Mouse (Mus musculus): Measurements from ENCODE around the gene Brpf3. TPM values are rescaled to one million over a fixed set of nuclear protein-coding genes. Genes with fewer than 3 reads are reported as not detected.

The Brpf3 gene
- polyA plus RNA-seq, 1 experiment from 2014 or later, result 12.1 TPM

GRCm38 (mm10) chr17:28775161-28775560 is 25.7 kb upstream of the Brpf3 start:
- no peak overlapping the region for H3K27ac ChIP-seq
- H3K4me1 ChIP-seq, result peaks cover 3% of the 10 kb centered on the region; the same call in 1 of the 2 replicates
- no peak overlapping the region for H3K9ac ChIP-seq
- no peak overlapping the region for H3K4me2 ChIP-seq (replicated peaks)
- no peaks in the 10 kb centered on the region for H3K9me3 ChIP-seq
- 94% methylated on average over 4 of the region's 4 CpGs for WGBS
- H3K4me3 ChIP-seq, result no peak overlapping the region
- no peak for ATAC-seq (ENCODE audit: low FRiP score, low read depth)
- H3K27me3 ChIP-seq (replicated peaks), result peaks cover 13% of the 10 kb centered on the region
- no peaks in the 10 kb centered on the region for H3K36me3 ChIP-seq

- H3K27ac ChIP-seq, result no peak overlapping the region
- ATAC-seq (ENCODE audit: low FRiP score, low read depth), result no peak
- H3K4me2 ChIP-seq (replicated peaks), result no peak overlapping the region
- no peaks in the 10 kb centered on the region for H3K36me3 ChIP-seq
- no peak overlapping the region for H3K9ac ChIP-seq
- 89% methylated on average over 3 of the region's 3 CpGs for WGBS
- H3K4me3 ChIP-seq, result no peak overlapping the region
- H3K27me3 ChIP-seq (replicated peaks), result no peaks in the 10 kb centered on the region
- H3K9me3 ChIP-seq, result no peaks in the 10 kb centered on the region
- H3K4me1 ChIP-seq, result no peaks in the 10 kb centered on the region
Observed at GRCm38 (mm10) chr17:28776817-28777216, 24.1 kb upstream of the Brpf3 start.

- no peaks in the 10 kb centered on the region for H3K36me3 ChIP-seq
- no peaks in the 10 kb centered on the region for H3K27me3 ChIP-seq (replicated peaks)
- H3K9ac ChIP-seq, result no peak overlapping the region
- no peaks in the 10 kb centered on the region for H3K4me1 ChIP-seq
- 85% methylated on average over 16 of the region's 16 CpGs for WGBS
- H3K4me2 ChIP-seq (replicated peaks), result no peak overlapping the region
- no peak overlapping the region for H3K27ac ChIP-seq
- no peak overlapping the region for H3K4me3 ChIP-seq
- H3K9me3 ChIP-seq, result no peaks in the 10 kb centered on the region
- ATAC-seq (ENCODE audit: low FRiP score, low read depth), result no peak
Observed at GRCm38 (mm10) chr17:28777231-28778005, 23.5 kb upstream of the Brpf3 start.

- WGBS, result 90% methylated on average over 3 of the region's 3 CpGs
- H3K9ac ChIP-seq, result no peak overlapping the region
- no peak for ATAC-seq (ENCODE audit: low FRiP score, low read depth)
Observed at GRCm38 (mm10) chr17:28779735-28780134, 21.2 kb upstream of the Brpf3 start.

GRCm38 (mm10) chr17:28780836-28781235 is 20.1 kb upstream of the Brpf3 start:
- 80% methylated on average over 3 of the region's 3 CpGs for WGBS
- Histone ChIP-seq H3K9ac (no peak overlapping the region), H3K27ac (no peak overlapping the region), H3K4me2 (replicated peaks) (no peak overlapping the region), H3K4me1 (no peaks in the 10 kb centered on the region), H3K36me3 (no peaks in the 10 kb centered on the region), H3K4me3 (no peak overlapping the region), H3K9me3 (no peaks in the 10 kb centered on the region), H3K27me3 (replicated peaks) (no peaks in the 10 kb centered on the region)
- ATAC-seq (ENCODE audit: low FRiP score, low read depth), result no peak

More at GRCm38 (mm10) chr17:28779735-28780134, 21.2 kb upstream of the Brpf3 start:
- no peak overlapping the region for H3K27ac ChIP-seq
- no peaks in the 10 kb centered on the region for H3K9me3 ChIP-seq
- H3K4me3 ChIP-seq, result no peak overlapping the region
- no peaks in the 10 kb centered on the region for H3K36me3 ChIP-seq
- no peak overlapping the region for H3K4me2 ChIP-seq (replicated peaks)
- no peaks in the 10 kb centered on the region for H3K4me1 ChIP-seq
- no peaks in the 10 kb centered on the region for H3K27me3 ChIP-seq (replicated peaks)

GRCm38 (mm10) chr17:28781290-28782045 is 19.4 kb upstream of the Brpf3 start:
- no peaks in the 10 kb centered on the region for H3K4me1 ChIP-seq
- ATAC-seq (ENCODE audit: low FRiP score, low read depth), result no peak
- no peak overlapping the region for H3K4me3 ChIP-seq
- H3K27me3 ChIP-seq (replicated peaks), result no peaks in the 10 kb centered on the region
- no peak overlapping the region for H3K27ac ChIP-seq
- 53% methylated on average over 9 of the region's 9 CpGs for WGBS
- no peaks in the 10 kb centered on the region for H3K9me3 ChIP-seq
- no peak overlapping the region for H3K4me2 ChIP-seq (replicated peaks)
- no peak overlapping the region for H3K9ac ChIP-seq
- H3K36me3 ChIP-seq, result no peaks in the 10 kb centered on the region

GRCm38 (mm10) chr17:28785036-28785435 is 15.9 kb upstream of the Brpf3 start:
- Histone ChIP-seq H3K4me2 (replicated peaks) (no peak overlapping the region), H3K4me3 (no peak overlapping the region), H3K27ac (no peak overlapping the region), H3K9me3 (no peaks in the 10 kb centered on the region), H3K9ac (no peak overlapping the region), H3K27me3 (replicated peaks) (no peaks in the 10 kb centered on the region), H3K4me1 (no peaks in the 10 kb centered on the region), H3K36me3 (no peaks in the 10 kb centered on the region)
- ATAC-seq (ENCODE audit: low FRiP score, low read depth), result no peak
- 88% methylated on average over 3 of the region's 3 CpGs for whole genome bisulfite sequencing

GRCm38 (mm10) chr17:28787507-28787906 is 13.4 kb upstream of the Brpf3 start:
- Histone ChIP-seq H3K4me1 (no peaks in the 10 kb centered on the region), H3K9ac (no peak overlapping the region), H3K4me2 (replicated peaks) (no peak overlapping the region), H3K27me3 (replicated peaks) (no peaks in the 10 kb centered on the region), H3K36me3 (no peaks in the 10 kb centered on the region), H3K4me3 (no peak overlapping the region), H3K9me3 (no peaks in the 10 kb centered on the region), H3K27ac (no peak overlapping the region)
- no peak for ATAC-seq (ENCODE audit: low FRiP score, low read depth)
- WGBS, result 96% methylated on average over 12 of the region's 12 CpGs

- 88% methylated on average over 4 of the region's 4 CpGs for WGBS
Observed at GRCm38 (mm10) chr17:28797031-28797430, 3.9 kb upstream of the Brpf3 start.

GRCm38 (mm10) chr17:28799291-28800160 is 1.4 kb upstream of the Brpf3 start:
- H3K27ac ChIP-seq, result no peak overlapping the region
- WGBS, result 10% methylated on average over 14 of the region's 14 CpGs
- H3K4me3 ChIP-seq, result no peak overlapping the region

More at GRCm38 (mm10) chr17:28797031-28797430, 3.9 kb upstream of the Brpf3 start:
- H3K4me2 ChIP-seq (replicated peaks), result no peak overlapping the region
- no peaks in the 10 kb centered on the region for H3K27me3 ChIP-seq (replicated peaks)
- H3K9ac ChIP-seq, result no peak overlapping the region
- peaks cover 7% of the 10 kb centered on the region; the same call in 1 of the 2 replicates for H3K9me3 ChIP-seq
- no peak for ATAC-seq (ENCODE audit: low FRiP score, low read depth)
- peaks cover 15% of the 10 kb centered on the region for H3K4me1 ChIP-seq
- no peaks in the 10 kb centered on the region for H3K36me3 ChIP-seq
- H3K27ac ChIP-seq, result no peak overlapping the region
- H3K4me3 ChIP-seq, result no peak overlapping the region

GRCm38 (mm10) chr17:28800281-28800670 is 614 bp upstream of the Brpf3 start:
- no peak; the same call in 1 of the 2 replicates for ATAC-seq (ENCODE audit: low FRiP score, low read depth)
- Histone ChIP-seq H3K27me3 (replicated peaks) (no peaks in the 10 kb centered on the region), H3K9me3 (peaks cover 4% of the 10 kb centered on the region; the same call in 1 of the 2 replicates), H3K27ac (peak overlapping the region; percentile 99), H3K4me3 (peak overlapping the region; percentile 92), H3K9ac (peak overlapping the region; percentile 100), H3K4me1 (peaks cover 27% of the 10 kb centered on the region), H3K4me2 (replicated peaks) (peak overlapping the region; percentile 99), H3K36me3 (no peaks in the 10 kb centered on the region)
- 0% methylated on average over 15 of the region's 15 CpGs for WGBS

More at GRCm38 (mm10) chr17:28799291-28800160, 1.4 kb upstream of the Brpf3 start:
- H3K9me3 ChIP-seq, result peaks cover 7% of the 10 kb centered on the region; the same call in 1 of the 2 replicates
- H3K4me2 ChIP-seq (replicated peaks), result peak overlapping the region; percentile 99
- ATAC-seq (ENCODE audit: low FRiP score, low read depth), result no peak
- H3K9ac ChIP-seq, result 0 out of 2 replicates have a peak overlapping the region, but pooled peaks have one; percentile 100
- H3K36me3 ChIP-seq, result no peaks in the 10 kb centered on the region
- peaks cover 27% of the 10 kb centered on the region for H3K4me1 ChIP-seq
- H3K27me3 ChIP-seq (replicated peaks), result no peaks in the 10 kb centered on the region
